Mouse (Mus musculus) liver, adult 2 months (tissue): ENCODE data around the gene Evc2. TPM values are rescaled to one million over a fixed set of nuclear protein-coding genes. Genes with fewer than 3 reads are reported as not detected.

ENCODE experiments used
- DNase-seq: peaks from one replicate; pipeline ENCODE4 v3.0.0-alpha.2; 2011; ENCODE audit warnings: low read depth, low spot score; ENCODE audit errors: extremely low read depth
- H3K27ac ChIP-seq: fragments of 200-500 bp; replicated peaks from 2 replicates; pipeline ENCODE4 v1.5.1; 2012; ENCODE audit warnings: low read depth, mild to moderate bottlenecking, control low read depth, inconsistent platforms, low read length; ENCODE audit not compliant: insufficient read depth
- H3K27me3 ChIP-seq: fragments of 200-500 bp; 2 replicates; pipeline ENCODE4 v1.6.1; 2012; ENCODE audit warnings: mild to moderate bottlenecking, moderate library complexity, low read length, inconsistent platforms; ENCODE audit not compliant: control insufficient read depth, insufficient read depth
- H3K36me3 ChIP-seq: fragments of 200-500 bp; 2 replicates; pipeline ENCODE4 v1.6.1; 2012; ENCODE audit warnings: low read length, inconsistent platforms; ENCODE audit not compliant: control insufficient read depth, insufficient read depth
- H3K4me1 ChIP-seq: fragments of 200-500 bp; 2 replicates; pipeline ENCODE4 v1.6.1; 2011; ENCODE audit warnings: low read length; ENCODE audit not compliant: control insufficient read depth, insufficient read depth
- H3K4me3 ChIP-seq: fragments of 200-500 bp; 2 replicates; pipeline ENCODE4 v1.5.1; 2011; ENCODE audit warnings: low read depth, mild to moderate bottlenecking, control low read depth, low read length, moderate library complexity; ENCODE audit not compliant: insufficient read depth
- H3K79me2 ChIP-seq: fragments of 200-500 bp; 2 replicates; pipeline ENCODE4 v1.6.1; 2012; ENCODE audit warnings: inconsistent platforms, mild to moderate bottlenecking, low read length, moderate library complexity; ENCODE audit not compliant: control insufficient read depth, insufficient read depth
- H3K9ac ChIP-seq: fragments of 200-500 bp; 2 replicates; pipeline ENCODE4 v1.6.1; 2012; ENCODE audit warnings: low read depth, mild to moderate bottlenecking, control low read depth, inconsistent platforms, low read length
- CTCF ChIP-seq: fragments of 200-500 bp; IDR thresholded peaks from 2 replicates; pipeline ENCODE4 v1.5.1; 2011; ENCODE audit warnings: low read depth, low read length, control low read depth
- POLR2A ChIP-seq: fragments of 200-500 bp; IDR thresholded peaks from 2 replicates; pipeline ENCODE4 v1.6.1; 2011; ENCODE audit warnings: low read length, control low read depth; ENCODE audit not compliant: insufficient read depth; ENCODE audit errors: extremely low read depth
- WGBS: fragments of 180-500 bp; shearing (Covaris S2); methylation state at CpG from one replicate; pipeline ENCODE4 v1.1.7; 2018; 5-methylcytosine and 5-hydroxymethylcytosine counted together
- polyA plus RNA-seq: library from polyadenylated mRNA; depleted of rRNA; stranded (reverse); fragments of >200 nt; gene quantifications from 2 replicates; pipeline ENCODE4 v1.2.3, GENCODE M21; 2012
- total RNA-seq: library from RNA; depleted of rRNA; stranded (reverse); fragments of >200 nt; gene quantifications from 2 replicates; pipeline ENCODE4 v1.2.3, GENCODE M21; 2014

Gene Evc2
- total and polyA plus RNA-seq, 2 experiments: 1.7 to 5.1 TPM

DNA sequence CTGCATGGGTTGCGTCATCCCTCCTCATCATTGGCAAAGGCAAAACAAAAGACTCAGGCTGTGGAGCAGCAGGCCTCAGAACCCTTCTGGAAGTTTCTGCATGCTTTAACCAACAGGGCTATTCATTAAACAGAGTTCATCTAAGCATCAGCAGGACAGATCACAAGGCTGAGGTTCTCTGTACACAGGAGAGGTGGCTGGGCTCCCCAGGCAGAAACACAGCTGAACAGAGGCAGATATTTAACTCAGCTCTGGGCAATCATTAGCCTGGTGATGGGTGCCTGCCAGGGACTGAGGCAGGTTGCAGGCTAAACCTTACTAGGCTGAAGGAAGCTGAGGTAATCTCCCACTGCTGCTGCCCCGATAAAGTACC lies 7.2 kb upstream of the Evc2 start:
- DNase-seq: peak; percentile 92
- WGBS: 34% methylated on average over 2 of the region's 2 CpGs
- no peak for TF ChIP-seq POLR2A
- TF ChIP-seq CTCF: no peak

GRCm38 (mm10) chr5:37332066-37332465 lies 6.2 kb upstream of the Evc2 start:
- H3K79me2 ChIP-seq: no peaks in the 10 kb centered on the region
- no peak overlapping the region for H3K27ac ChIP-seq
- 71% methylated on average over 4 of the region's 4 CpGs for WGBS
- TF ChIP-seq POLR2A: no peak
- TF ChIP-seq CTCF: no peak
- no peak overlapping the region for H3K9ac ChIP-seq
- no peak overlapping the region for H3K4me3 ChIP-seq
- no peaks in the 10 kb centered on the region for H3K36me3 ChIP-seq
- H3K27me3 ChIP-seq: peaks cover 5% of the 10 kb centered on the region
- H3K4me1 ChIP-seq: no peaks in the 10 kb centered on the region
- DNase-seq: no peak

More for the DNA sequence above, 7.2 kb upstream of the Evc2 start:
- Histone ChIP-seq H3K79me2 (no peaks in the 10 kb centered on the region), H3K27ac (no peak overlapping the region), H3K4me1 (no peaks in the 10 kb centered on the region), H3K4me3 (no peak overlapping the region), H3K27me3 (no peaks in the 10 kb centered on the region), H3K36me3 (no peaks in the 10 kb centered on the region), H3K9ac (no peak overlapping the region)

- peaks cover 5% of the 10 kb centered on the region for H3K27me3 ChIP-seq
- no peaks in the 10 kb centered on the region for H3K36me3 ChIP-seq
- no peak for DNase-seq
- TF ChIP-seq CTCF (no peak), POLR2A (no peak)
- no peak overlapping the region for H3K4me3 ChIP-seq
- 73% methylated on average over 3 of the region's 3 CpGs for WGBS
- H3K79me2 ChIP-seq: no peaks in the 10 kb centered on the region
- no peaks in the 10 kb centered on the region for H3K4me1 ChIP-seq
- no peak overlapping the region for H3K9ac ChIP-seq
- H3K27ac ChIP-seq: no peak overlapping the region
Observed at GRCm38 (mm10) chr5:37335061-37335460, 3.2 kb upstream of the Evc2 start.

- DNase-seq: no peak
- WGBS: 3% methylated on average over 48 of the region's 48 CpGs
- peak within 1 kb of the TSS; percentile 56 for H3K9ac ChIP-seq
- TF ChIP-seq POLR2A (no peak), CTCF (no peak)
- no peaks in the 10 kb centered on the region for H3K79me2 ChIP-seq
- no peak within 1 kb of the TSS for H3K27ac ChIP-seq
- H3K4me1 ChIP-seq: no peaks in the 10 kb centered on the region
- H3K27me3 ChIP-seq: peaks cover 5% of the 10 kb centered on the region
- no peaks in the 10 kb centered on the region for H3K36me3 ChIP-seq
- H3K4me3 ChIP-seq: peak within 1 kb of the TSS; percentile 59
Observed at GRCm38 (mm10) chr5:37336485-37337105, 1.7 kb upstream of the Evc2 start, which contains the start of gene Evc. Evc (minus strand) TSS chr5:37336894.

DNA sequence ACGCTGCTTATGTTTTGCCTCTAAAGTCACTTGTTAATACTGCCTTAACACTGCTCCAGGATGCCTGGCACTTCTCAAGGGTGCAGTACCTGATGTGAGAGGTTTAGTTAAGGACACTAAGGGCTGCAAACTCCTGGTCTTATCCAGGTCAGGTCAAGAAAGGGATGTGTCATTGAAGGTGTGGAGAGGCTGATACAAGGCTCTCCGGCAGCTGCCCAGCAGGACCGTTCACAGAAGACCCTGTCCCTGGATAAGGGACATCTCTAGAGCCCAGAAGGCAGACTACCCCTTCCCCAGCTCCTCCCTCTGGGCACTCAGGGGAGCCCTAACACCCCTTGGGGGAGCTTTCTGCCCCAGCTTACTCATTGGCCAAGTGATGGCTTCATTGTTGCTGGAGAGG lies 603 bp upstream of the Evc2 start:
- Histone ChIP-seq H3K27ac (no peak overlapping the region), H3K4me3 (no peak overlapping the region), H3K9ac (no peak overlapping the region), H3K27me3 (peaks cover 5% of the 10 kb centered on the region), H3K4me1 (no peaks in the 10 kb centered on the region), H3K79me2 (no peaks in the 10 kb centered on the region), H3K36me3 (no peaks in the 10 kb centered on the region)
- WGBS: 77% methylated on average over 3 of the region's 3 CpGs
- TF ChIP-seq POLR2A (no peak), CTCF (no peak)
- DNase-seq: no peak

DNA sequence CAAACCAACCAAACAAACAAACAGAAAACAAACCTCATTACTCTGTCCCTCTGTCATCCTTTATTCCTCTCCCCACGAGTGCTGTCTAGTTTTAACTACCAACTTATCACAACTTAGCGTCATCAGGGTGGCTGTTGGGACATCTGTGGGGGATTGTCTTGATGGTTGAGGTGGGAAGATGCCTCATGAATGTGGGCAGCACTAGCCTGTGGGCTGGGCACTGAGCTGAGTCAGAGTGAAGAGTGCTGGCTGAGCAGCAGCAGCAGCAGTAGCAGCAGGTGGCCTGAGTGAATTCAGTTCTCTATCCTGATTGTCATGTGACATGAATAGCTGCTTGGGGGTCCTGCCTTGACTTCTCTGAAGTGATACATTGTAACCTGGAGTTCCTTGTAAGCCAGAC lies 5.7 kb downstream of the Evc2 start:
- TF ChIP-seq CTCF (no peak), POLR2A (no peak)

More for the DNA sequence above, 5.7 kb downstream of the Evc2 start:
- WGBS: 85% methylated on average over 2 of the region's 2 CpGs
- no peak overlapping the region for H3K9ac ChIP-seq
- H3K4me3 ChIP-seq: no peak overlapping the region
- DNase-seq: no peak
- H3K4me1 ChIP-seq: no peaks in the 10 kb centered on the region
- H3K36me3 ChIP-seq: no peaks in the 10 kb centered on the region
- no peaks in the 10 kb centered on the region for H3K79me2 ChIP-seq
- H3K27ac ChIP-seq: no peak overlapping the region
- no peaks in the 10 kb centered on the region for H3K27me3 ChIP-seq
